Mouse (Mus musculus): Measurements from ENCODE around the gene Trmt1l. TPM values are rescaled to one million over a fixed set of nuclear protein-coding genes. Genes with fewer than 3 reads are reported as not detected.
"Not testable (repeated sequence)": the region's sequence is repeated elsewhere in the genome, so short reads cannot be mapped to it uniquely, and the experiment has no call there.

Gene Trmt1l
- polyA plus RNA-seq, 1 experiment: not detected

- H3K4me3 ChIP-seq (ENCODE audit: insufficient read depth, low read depth, low read length): no peak overlapping the region
- H3K27ac ChIP-seq (ENCODE audit: insufficient read depth, low read depth, low read length): no peak overlapping the region
- WGBS: 52% methylated on average over 2 of the region's 2 CpGs
- no peak for TF ChIP-seq POLR2A (IDR thresholded peaks at IDR 0.05; ENCODE audit: insufficient read depth, low read depth, low read length)
- no peak for TF ChIP-seq CTCF (IDR thresholded peaks at IDR 0.05; ENCODE audit: insufficient read depth, low read depth, low read length)
- no peaks in the 10 kb centered on the region for H3K4me1 ChIP-seq (ENCODE audit: control insufficient read depth, insufficient read depth, low read length)
Observed at GRCm38 (mm10) chr1:151450851-151451250, 22.5 kb downstream of the Trmt1l start.

DNA sequence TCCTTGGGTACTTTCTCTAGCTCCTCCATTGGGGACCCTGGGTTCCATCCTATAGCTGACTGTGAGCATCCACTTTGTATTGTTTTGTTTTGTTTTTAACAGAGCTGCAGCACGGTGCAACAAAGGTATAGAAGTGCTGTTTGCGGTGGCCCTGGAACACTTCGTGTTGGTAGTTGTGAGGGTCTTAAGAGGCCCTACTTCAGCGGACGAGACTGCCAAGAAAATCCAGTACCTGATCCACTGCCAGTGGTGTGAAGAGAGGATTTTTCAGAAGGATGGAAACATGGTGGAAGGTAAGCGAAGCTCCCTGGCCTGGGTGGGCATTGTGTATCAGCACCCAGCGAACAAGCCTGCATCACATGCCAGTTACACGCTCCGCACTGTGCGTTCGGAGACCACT is 23.6 kb downstream of the Trmt1l start:
- 95% methylated on average over 11 of the region's 11 CpGs for WGBS
- no peaks in the 10 kb centered on the region for H3K4me1 ChIP-seq (ENCODE audit: control insufficient read depth, insufficient read depth, low read length)
- no peak overlapping the region for H3K4me3 ChIP-seq (ENCODE audit: insufficient read depth, low read depth, low read length)
- TF ChIP-seq POLR2A (IDR thresholded peaks at IDR 0.05; ENCODE audit: insufficient read depth, low read depth, low read length) (no peak), CTCF (IDR thresholded peaks at IDR 0.05; ENCODE audit: insufficient read depth, low read depth, low read length) (no peak)
- H3K27ac ChIP-seq (ENCODE audit: insufficient read depth, low read depth, low read length): no peak overlapping the region

GRCm38 (mm10) chr1:151457087-151457486 is 28.7 kb downstream of the Trmt1l start:
- TF ChIP-seq POLR2A (IDR thresholded peaks at IDR 0.05; ENCODE audit: insufficient read depth, low read depth, low read length) (no peak), CTCF (IDR thresholded peaks at IDR 0.05; ENCODE audit: insufficient read depth, low read depth, low read length) (no peak)

DNA sequence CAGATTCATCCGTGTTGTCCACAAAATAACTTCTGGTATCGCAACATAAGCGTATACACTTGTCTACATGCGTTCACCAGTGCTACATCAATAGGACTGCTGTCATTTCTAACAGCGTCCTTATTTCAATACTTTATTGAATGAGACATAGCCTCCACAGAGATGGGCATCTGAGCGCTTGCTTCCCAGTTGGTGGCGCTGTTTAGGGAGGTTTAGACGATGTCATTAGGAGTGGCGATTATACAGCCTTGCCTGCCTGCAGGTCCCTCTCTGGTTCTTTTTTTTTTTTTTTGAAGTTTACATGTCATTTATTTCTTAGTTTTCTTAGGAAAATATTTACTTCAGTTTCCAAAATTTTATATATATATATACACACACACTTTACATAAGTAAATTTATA is 32.9 kb downstream of the Trmt1l start:
- H3K4me1 ChIP-seq (ENCODE audit: control insufficient read depth, insufficient read depth, low read length): no peaks in the 10 kb centered on the region
- no peak overlapping the region for H3K27ac ChIP-seq (ENCODE audit: insufficient read depth, low read depth, low read length)
- H3K4me3 ChIP-seq (ENCODE audit: insufficient read depth, low read depth, low read length): no peak overlapping the region
- TF ChIP-seq CTCF (IDR thresholded peaks at IDR 0.05; ENCODE audit: insufficient read depth, low read depth, low read length) (no peak), POLR2A (IDR thresholded peaks at IDR 0.05; ENCODE audit: insufficient read depth, low read depth, low read length) (no peak)
- 85% methylated on average over 9 of the region's 9 CpGs for WGBS

More at GRCm38 (mm10) chr1:151457087-151457486, 28.7 kb downstream of the Trmt1l start:
- Histone ChIP-seq H3K4me1 (ENCODE audit: control insufficient read depth, insufficient read depth, low read length) (no peaks in the 10 kb centered on the region), H3K4me3 (ENCODE audit: insufficient read depth, low read depth, low read length) (no peak overlapping the region), H3K27ac (ENCODE audit: insufficient read depth, low read depth, low read length) (no peak overlapping the region)
- WGBS: 85% methylated on average over 5 of the region's 5 CpGs

DNA sequence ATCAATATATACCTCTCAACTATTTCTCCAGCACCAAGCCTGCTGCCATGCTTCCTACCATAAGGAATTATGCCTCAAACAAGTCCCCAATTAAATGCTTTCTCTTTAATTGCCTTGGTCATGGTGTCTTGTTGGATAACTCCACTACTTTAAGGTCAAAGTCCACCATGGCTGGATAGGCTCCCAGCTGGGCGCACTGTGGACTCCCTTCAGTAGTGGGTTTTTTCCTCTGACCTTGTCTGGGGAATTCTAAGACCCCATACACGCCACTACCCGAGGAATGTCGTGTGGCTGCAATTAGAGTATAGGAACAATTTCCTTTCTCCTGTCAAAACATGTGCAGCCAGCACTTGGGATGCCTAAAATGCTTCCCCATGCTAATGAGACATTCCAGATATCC is 36.6 kb downstream of the Trmt1l start:
- no peak for TF ChIP-seq POLR2A (IDR thresholded peaks at IDR 0.05; ENCODE audit: insufficient read depth, low read depth, low read length)
- TF ChIP-seq CTCF (IDR thresholded peaks at IDR 0.05; ENCODE audit: insufficient read depth, low read depth, low read length): no peak
- WGBS: 56% methylated on average over 4 of the region's 4 CpGs
- no peak overlapping the region for H3K4me3 ChIP-seq (ENCODE audit: insufficient read depth, low read depth, low read length)

DNA sequence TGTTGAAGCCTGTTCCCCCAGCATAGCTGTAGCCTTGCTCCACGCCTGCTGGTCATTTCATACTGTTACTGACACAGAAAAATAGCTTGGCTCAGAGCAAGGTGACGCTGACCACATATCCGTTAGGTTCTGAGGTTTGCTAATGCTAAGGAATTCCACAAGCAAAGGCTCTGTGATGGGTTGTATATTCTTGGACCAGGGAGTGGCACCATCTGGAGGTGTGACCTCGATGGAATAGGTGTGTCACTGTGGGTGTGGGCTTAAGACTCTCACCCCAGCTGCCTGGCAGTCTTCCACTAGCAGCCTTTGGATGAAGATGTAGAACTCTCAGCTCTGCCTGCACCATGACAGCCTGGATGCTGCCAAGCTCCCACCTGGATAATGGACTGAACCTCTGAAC is 38.2 kb downstream of the Trmt1l start:
- 88% methylated on average over 4 of the region's 4 CpGs for WGBS
- no peak for TF ChIP-seq CTCF (IDR thresholded peaks at IDR 0.05; ENCODE audit: insufficient read depth, low read depth, low read length)
- TF ChIP-seq POLR2A (IDR thresholded peaks at IDR 0.05; ENCODE audit: insufficient read depth, low read depth, low read length): no peak
- Histone ChIP-seq H3K4me3 (ENCODE audit: insufficient read depth, low read depth, low read length) (no peak overlapping the region), H3K4me1 (ENCODE audit: control insufficient read depth, insufficient read depth, low read length) (no peaks in the 10 kb centered on the region), H3K27ac (ENCODE audit: insufficient read depth, low read depth, low read length) (no peak overlapping the region)

More for the DNA sequence above, 36.6 kb downstream of the Trmt1l start:
- no peaks in the 10 kb centered on the region for H3K4me1 ChIP-seq (ENCODE audit: control insufficient read depth, insufficient read depth, low read length)
- no peak overlapping the region for H3K27ac ChIP-seq (ENCODE audit: insufficient read depth, low read depth, low read length)

- H3K27ac ChIP-seq (ENCODE audit: insufficient read depth, low read depth, low read length): no peak overlapping the region
- TF ChIP-seq CTCF (IDR thresholded peaks at IDR 0.05; ENCODE audit: insufficient read depth, low read depth, low read length) (no peak), POLR2A (IDR thresholded peaks at IDR 0.05; ENCODE audit: insufficient read depth, low read depth, low read length) (no peak)
- no peaks in the 10 kb centered on the region for H3K4me1 ChIP-seq (ENCODE audit: control insufficient read depth, insufficient read depth, low read length)
- H3K4me3 ChIP-seq (ENCODE audit: insufficient read depth, low read depth, low read length): no peak overlapping the region
- 63% methylated on average over 7 of the region's 7 CpGs for WGBS
Observed at GRCm38 (mm10) chr1:151471429-151471828, 43.1 kb downstream of the Trmt1l start.

DNA sequence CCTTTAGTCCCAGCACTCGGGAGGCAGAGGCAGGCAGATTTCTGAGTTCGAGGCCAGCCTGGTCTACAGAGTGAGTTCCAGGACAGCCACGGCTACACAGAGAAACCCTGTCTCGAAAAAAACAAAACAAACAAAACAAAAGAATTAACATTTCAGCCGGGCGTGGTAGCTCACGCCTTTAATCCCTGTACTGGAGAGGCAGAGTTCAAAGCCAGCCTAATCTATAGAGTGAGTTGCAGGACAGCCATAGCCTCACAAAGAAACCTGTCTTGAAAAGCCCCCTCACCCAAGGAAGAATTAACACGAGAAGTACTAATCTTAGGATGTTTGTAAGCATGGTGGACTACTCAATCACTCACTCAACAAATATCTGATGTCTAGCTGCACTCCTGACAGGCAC is 44.0 kb downstream of the Trmt1l start:
- H3K27ac ChIP-seq (ENCODE audit: insufficient read depth, low read depth, low read length); H3K4me1 ChIP-seq (ENCODE audit: control insufficient read depth, insufficient read depth, low read length); H3K4me3 ChIP-seq (ENCODE audit: insufficient read depth, low read depth, low read length): not testable (repeated sequence)
- WGBS: 91% methylated on average over 8 of the region's 8 CpGs

DNA sequence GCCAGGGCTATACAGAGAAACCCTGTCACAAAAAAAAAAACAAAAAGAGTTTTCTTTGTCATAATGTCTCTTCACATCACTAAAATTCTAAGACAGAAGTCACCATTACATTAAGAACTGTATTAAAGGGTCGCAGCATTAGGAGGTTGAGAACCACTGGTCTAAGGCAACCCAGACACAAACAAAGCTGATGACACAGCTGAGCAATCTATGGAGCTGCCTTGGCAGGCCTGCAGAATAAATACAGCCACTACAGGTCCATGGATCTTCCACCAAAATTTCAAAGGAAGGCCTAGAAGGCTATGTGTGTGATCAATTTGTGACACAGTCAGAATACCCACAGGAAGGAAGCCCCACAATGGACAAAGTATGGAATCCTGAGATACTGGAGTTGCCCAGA is 54.2 kb downstream of the Trmt1l start:
- no peak overlapping the region for H3K27ac ChIP-seq (ENCODE audit: insufficient read depth, low read depth, low read length)
- TF ChIP-seq POLR2A (IDR thresholded peaks at IDR 0.05; ENCODE audit: insufficient read depth, low read depth, low read length) (no peak), CTCF (IDR thresholded peaks at IDR 0.05; ENCODE audit: insufficient read depth, low read depth, low read length) (no peak)
- WGBS: 96% methylated on average over 1 of the region's 1 CpGs

GRCm38 (mm10) chr1:151483568-151483967 is 55.2 kb downstream of the Trmt1l start:
- TF ChIP-seq CTCF (IDR thresholded peaks at IDR 0.05; ENCODE audit: insufficient read depth, low read depth, low read length) (no peak), POLR2A (IDR thresholded peaks at IDR 0.05; ENCODE audit: insufficient read depth, low read depth, low read length) (no peak)
- no peak overlapping the region for H3K27ac ChIP-seq (ENCODE audit: insufficient read depth, low read depth, low read length)
- WGBS: 82% methylated on average over 1 of the region's 1 CpGs
- H3K4me3 ChIP-seq (ENCODE audit: insufficient read depth, low read depth, low read length): no peak overlapping the region
- H3K4me1 ChIP-seq (ENCODE audit: control insufficient read depth, insufficient read depth, low read length): no peaks in the 10 kb centered on the region

More for the DNA sequence above, 54.2 kb downstream of the Trmt1l start:
- Histone ChIP-seq H3K4me3 (ENCODE audit: insufficient read depth, low read depth, low read length) (no peak overlapping the region), H3K4me1 (ENCODE audit: control insufficient read depth, insufficient read depth, low read length) (no peaks in the 10 kb centered on the region)

Measured in olfactory bulb, adult 2 months (tissue).